Mouse (Mus musculus): ENCODE results near the gene Rasgrp4. TPM values are rescaled to one million over a fixed set of nuclear protein-coding genes. Genes with fewer than 3 reads are reported as not detected.
A peak's percentile ranks its signal among the peaks of the same experiment; 100 is the strongest.

Gene Rasgrp4
- polyA plus RNA-seq (2014; fragmentation: Nextera tagmentation; extraction: Ambion mirVana): 0.58 and 0.85 TPM in 2 replicates

DNA sequence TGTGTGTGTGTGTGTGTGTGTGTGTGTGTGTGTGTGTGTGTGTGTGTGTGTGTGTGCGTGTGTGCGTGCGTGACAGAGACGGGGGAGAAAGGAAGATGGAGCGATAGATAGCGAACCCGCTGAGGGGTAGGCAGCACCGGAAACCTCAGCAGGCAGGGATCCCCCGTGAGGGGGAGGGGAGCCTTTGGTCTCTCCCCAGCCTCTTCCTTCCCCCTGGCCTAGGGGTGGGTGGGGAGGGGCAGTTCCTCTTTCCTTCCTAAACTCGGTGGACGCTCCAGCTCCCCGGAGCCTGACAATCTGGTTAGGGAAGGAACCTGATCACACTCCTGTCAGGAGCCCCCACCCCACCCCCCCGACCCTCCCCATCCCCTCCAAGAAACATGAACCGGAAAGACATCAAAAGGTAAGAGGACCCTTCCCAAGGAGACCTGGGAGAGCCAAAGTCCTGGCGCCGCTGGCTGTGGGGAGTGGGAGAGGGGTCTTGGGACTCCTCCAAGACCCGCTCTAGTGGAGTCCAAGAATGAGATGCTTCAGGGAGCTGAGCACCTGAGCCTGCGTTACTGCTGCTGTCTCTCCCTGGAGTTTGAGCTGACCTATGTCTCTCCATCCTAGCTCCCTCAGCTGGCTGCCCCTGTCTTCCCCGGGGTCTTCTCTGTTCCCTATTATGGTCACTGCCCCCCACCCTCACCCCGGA lies at the start of gene Rasgrp4:
TSS of gene Rasgrp4 (plus strand) at position 159 of the 694 bp plus-strand sequence.
- H3K4me1 ChIP-seq (ENCODE audit: control insufficient read depth, insufficient read depth, low read length): no peaks in the 10 kb centered on the region; the same call in 1 of the 2 replicates
- peak within 1 kb of the TSS; percentile 70 for H3K4me2 ChIP-seq (ENCODE audit: low read depth, low read length)
- peak within 1 kb of the TSS; percentile 28 for H3K9ac ChIP-seq (replicated peaks; ENCODE audit: low read length)
- ATAC-seq (replicated peaks; ENCODE audit: insufficient number of reproducible peaks, low FRiP score, low TSS enrichment, low read depth) (peak; percentile 42; the same call in 1 of the 2 replicates), DNase-seq (ENCODE audit: low spot score) (peak; percentile 66)
- H3K4me3 ChIP-seq (ENCODE audit: low read depth, low read length): peak within 1 kb of the TSS; percentile 26
- no peak within 1 kb of the TSS for H3K27ac ChIP-seq (replicated peaks; ENCODE audit: low read depth, low read length)
- WGBS: 0% methylated on average over 12 of the region's 20 CpGs
- H3K9me3 ChIP-seq (replicated peaks; ENCODE audit: control insufficient read depth, low read length): no peaks in the 10 kb centered on the region
- no peaks in the 10 kb centered on the region for H3K27me3 ChIP-seq (ENCODE audit: control insufficient read depth, insufficient read depth, low read length)
- no peaks in the 10 kb centered on the region for H3K36me3 ChIP-seq (replicated peaks; ENCODE audit: control insufficient read depth, insufficient read depth, low read depth, low read length)

DNA sequence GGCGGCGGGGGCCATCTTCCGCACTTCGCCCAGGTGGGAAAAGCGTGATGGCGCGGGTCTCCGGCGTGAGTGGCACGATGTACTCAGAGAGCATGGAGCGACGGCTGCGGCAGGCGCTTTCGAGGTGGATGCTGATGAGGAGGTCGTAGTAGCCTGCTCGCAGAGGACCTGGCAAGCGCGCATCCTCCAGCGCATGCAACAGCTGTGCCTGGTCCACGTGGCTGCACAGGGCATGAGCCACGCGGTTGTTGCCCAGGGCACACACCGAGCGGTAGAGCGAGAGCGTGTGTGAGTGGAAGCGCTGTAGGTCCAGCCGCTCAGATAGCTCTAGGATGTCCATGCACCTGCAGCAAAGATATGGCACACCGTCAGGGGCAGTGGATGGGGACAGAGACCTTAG lies 48.7 kb upstream of the Rasgrp4 start:
- Histone ChIP-seq H3K9ac (replicated peaks; ENCODE audit: low read length) (no peak overlapping the region), H3K36me3 (replicated peaks; ENCODE audit: control insufficient read depth, insufficient read depth, low read depth, low read length) (no peaks in the 10 kb centered on the region), H3K27ac (replicated peaks; ENCODE audit: low read depth, low read length) (no peak overlapping the region), H3K27me3 (ENCODE audit: control insufficient read depth, insufficient read depth, low read length) (no peaks in the 10 kb centered on the region), H3K4me2 (ENCODE audit: low read depth, low read length) (no peak overlapping the region), H3K9me3 (replicated peaks; ENCODE audit: control insufficient read depth, low read length) (no peaks in the 10 kb centered on the region), H3K4me3 (ENCODE audit: low read depth, low read length) (no peak overlapping the region), H3K4me1 (ENCODE audit: control insufficient read depth, insufficient read depth, low read length) (no peaks in the 10 kb centered on the region)
- 88% methylated on average over 30 of the region's 30 CpGs for WGBS
- ATAC-seq (replicated peaks; ENCODE audit: insufficient number of reproducible peaks, low FRiP score, low TSS enrichment, low read depth) (no peak), DNase-seq (ENCODE audit: low spot score) (no peak)

DNA sequence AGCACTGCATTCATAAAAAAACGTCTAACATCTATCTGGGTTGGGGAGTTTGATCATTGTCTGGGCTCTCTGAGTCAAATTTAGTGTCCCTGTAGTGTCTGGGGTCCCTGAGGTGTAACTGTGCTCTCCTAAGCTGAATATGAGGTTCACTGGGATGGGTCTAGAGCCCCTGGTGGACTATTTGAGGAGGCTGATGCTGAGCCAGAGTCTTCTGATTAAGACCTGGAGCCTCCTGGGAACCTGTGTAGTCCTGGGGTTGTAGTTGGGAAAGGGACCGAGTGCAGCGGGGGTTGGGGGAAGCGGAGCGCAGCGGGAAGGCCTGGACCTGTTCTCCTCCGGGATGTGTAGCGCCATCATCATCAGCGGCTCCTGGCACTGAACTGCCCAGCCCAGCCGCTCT lies 47.7 kb upstream of the Rasgrp4 start:
- Histone ChIP-seq H3K36me3 (replicated peaks; ENCODE audit: control insufficient read depth, insufficient read depth, low read depth, low read length) (no peaks in the 10 kb centered on the region), H3K4me2 (ENCODE audit: low read depth, low read length) (no peak overlapping the region), H3K4me1 (ENCODE audit: control insufficient read depth, insufficient read depth, low read length) (no peaks in the 10 kb centered on the region), H3K27ac (replicated peaks; ENCODE audit: low read depth, low read length) (no peak overlapping the region), H3K9me3 (replicated peaks; ENCODE audit: control insufficient read depth, low read length) (no peaks in the 10 kb centered on the region), H3K9ac (replicated peaks; ENCODE audit: low read length) (no peak overlapping the region), H3K27me3 (ENCODE audit: control insufficient read depth, insufficient read depth, low read length) (no peaks in the 10 kb centered on the region), H3K4me3 (ENCODE audit: low read depth, low read length) (no peak overlapping the region)
- ATAC-seq (replicated peaks; ENCODE audit: insufficient number of reproducible peaks, low FRiP score, low TSS enrichment, low read depth) (no peak), DNase-seq (ENCODE audit: low spot score) (no peak)
- WGBS: 89% methylated on average over 10 of the region's 10 CpGs

DNA sequence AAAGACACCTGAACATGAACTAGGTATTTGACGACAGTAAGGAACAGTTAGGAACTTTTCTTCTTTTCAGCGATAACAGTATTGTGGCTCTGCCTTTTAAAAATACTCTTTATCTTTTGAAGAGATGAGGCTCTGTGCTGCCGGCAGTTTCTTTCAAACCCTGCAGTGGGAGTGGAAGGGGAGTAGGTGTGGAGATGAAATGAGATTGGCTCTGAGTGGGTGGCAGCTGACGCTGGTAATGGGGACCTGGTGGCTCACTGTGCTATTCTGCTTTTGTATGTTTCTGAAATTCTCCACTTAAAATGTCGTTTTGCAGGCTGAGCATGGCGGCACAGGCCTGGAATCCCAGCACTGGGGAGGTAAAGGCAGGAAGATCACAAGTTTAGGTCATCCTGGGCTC lies 45.8 kb upstream of the Rasgrp4 start:
- Histone ChIP-seq H3K9me3 (replicated peaks; ENCODE audit: control insufficient read depth, low read length) (no peaks in the 10 kb centered on the region), H3K27ac (replicated peaks; ENCODE audit: low read depth, low read length) (no peak overlapping the region), H3K4me2 (ENCODE audit: low read depth, low read length) (no peak overlapping the region), H3K4me1 (ENCODE audit: control insufficient read depth, insufficient read depth, low read length) (no peaks in the 10 kb centered on the region), H3K36me3 (replicated peaks; ENCODE audit: control insufficient read depth, insufficient read depth, low read depth, low read length) (no peaks in the 10 kb centered on the region), H3K4me3 (ENCODE audit: low read depth, low read length) (no peak overlapping the region), H3K9ac (replicated peaks; ENCODE audit: low read length) (no peak overlapping the region), H3K27me3 (ENCODE audit: control insufficient read depth, insufficient read depth, low read length) (no peaks in the 10 kb centered on the region)
- DNase-seq (ENCODE audit: low spot score) (no peak), ATAC-seq (replicated peaks; ENCODE audit: insufficient number of reproducible peaks, low FRiP score, low TSS enrichment, low read depth) (no peak)
- WGBS: 86% methylated on average over 6 of the region's 6 CpGs

DNA sequence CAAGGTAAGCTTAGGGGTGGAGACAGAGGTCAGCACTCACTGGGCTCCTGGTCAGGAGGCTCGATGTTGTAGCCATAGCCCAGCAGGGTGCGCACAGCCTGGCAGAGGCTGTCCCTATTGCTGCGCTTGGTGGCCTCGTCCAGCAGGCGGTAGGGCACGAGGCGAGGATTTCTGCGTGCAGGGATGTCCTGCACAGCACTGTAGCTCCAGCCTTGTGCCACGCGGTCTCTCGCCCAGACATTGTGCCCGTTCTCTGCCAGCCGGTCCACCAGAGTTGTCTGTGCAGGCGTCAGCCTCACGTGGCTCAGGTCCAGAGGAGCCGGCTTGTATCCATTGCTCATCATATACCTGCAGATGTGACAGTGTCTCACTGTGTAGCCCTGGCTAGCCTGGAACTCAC lies 37.5 kb upstream of the Rasgrp4 start:
- Histone ChIP-seq H3K9ac (replicated peaks; ENCODE audit: low read length) (no peak overlapping the region), H3K4me2 (ENCODE audit: low read depth, low read length) (no peak overlapping the region), H3K4me1 (ENCODE audit: control insufficient read depth, insufficient read depth, low read length) (no peaks in the 10 kb centered on the region), H3K27me3 (ENCODE audit: control insufficient read depth, insufficient read depth, low read length) (no peaks in the 10 kb centered on the region), H3K4me3 (ENCODE audit: low read depth, low read length) (no peak overlapping the region), H3K36me3 (replicated peaks; ENCODE audit: control insufficient read depth, insufficient read depth, low read depth, low read length) (no peaks in the 10 kb centered on the region), H3K9me3 (replicated peaks; ENCODE audit: control insufficient read depth, low read length) (no peaks in the 10 kb centered on the region), H3K27ac (replicated peaks; ENCODE audit: low read depth, low read length) (no peak overlapping the region)
- no peak for ATAC-seq (replicated peaks; ENCODE audit: insufficient number of reproducible peaks, low FRiP score, low TSS enrichment, low read depth)
- 87% methylated on average over 16 of the region's 16 CpGs for WGBS
- DNase-seq (ENCODE audit: low spot score): no peak

DNA sequence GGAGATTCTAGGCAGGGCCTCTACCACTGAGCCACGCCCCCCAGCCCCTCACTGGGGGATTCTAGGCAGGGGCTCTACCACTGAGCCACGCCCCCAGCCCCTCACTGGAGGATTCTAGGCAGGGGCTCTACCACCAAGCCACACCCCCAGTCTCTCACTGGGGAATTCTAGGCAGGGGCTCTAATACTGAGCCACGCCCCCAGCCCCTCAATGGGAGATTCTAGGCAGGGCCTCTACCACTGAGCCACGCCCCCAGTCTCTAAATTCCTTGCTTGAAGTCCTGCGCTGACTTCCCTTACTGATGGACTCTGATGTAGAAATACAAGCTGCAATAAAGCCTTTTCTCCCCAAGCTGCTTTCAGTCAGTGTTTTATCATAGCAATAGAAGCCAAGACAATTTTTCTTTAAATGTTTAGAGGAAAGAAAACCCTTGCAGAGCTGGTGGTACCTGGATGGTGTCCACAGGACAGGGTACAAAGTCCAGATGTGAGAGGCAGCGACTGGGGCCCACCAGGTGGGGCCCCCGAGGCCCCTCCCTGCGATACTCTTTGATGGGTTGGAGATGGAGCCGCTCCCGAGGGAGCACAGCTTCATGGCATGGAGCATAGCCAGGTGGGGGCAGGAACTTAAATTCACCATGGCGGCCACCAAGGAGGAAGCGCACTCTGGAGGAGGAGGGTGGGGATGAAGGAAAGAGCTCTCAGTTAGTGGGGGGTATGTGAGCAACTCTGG lies 33.2 kb upstream of the Rasgrp4 start:
- no peak for ATAC-seq (replicated peaks; ENCODE audit: insufficient number of reproducible peaks, low FRiP score, low TSS enrichment, low read depth)
- H3K4me2 ChIP-seq (ENCODE audit: low read depth, low read length): no peak overlapping the region
- DNase-seq (ENCODE audit: low spot score): no peak

DNA sequence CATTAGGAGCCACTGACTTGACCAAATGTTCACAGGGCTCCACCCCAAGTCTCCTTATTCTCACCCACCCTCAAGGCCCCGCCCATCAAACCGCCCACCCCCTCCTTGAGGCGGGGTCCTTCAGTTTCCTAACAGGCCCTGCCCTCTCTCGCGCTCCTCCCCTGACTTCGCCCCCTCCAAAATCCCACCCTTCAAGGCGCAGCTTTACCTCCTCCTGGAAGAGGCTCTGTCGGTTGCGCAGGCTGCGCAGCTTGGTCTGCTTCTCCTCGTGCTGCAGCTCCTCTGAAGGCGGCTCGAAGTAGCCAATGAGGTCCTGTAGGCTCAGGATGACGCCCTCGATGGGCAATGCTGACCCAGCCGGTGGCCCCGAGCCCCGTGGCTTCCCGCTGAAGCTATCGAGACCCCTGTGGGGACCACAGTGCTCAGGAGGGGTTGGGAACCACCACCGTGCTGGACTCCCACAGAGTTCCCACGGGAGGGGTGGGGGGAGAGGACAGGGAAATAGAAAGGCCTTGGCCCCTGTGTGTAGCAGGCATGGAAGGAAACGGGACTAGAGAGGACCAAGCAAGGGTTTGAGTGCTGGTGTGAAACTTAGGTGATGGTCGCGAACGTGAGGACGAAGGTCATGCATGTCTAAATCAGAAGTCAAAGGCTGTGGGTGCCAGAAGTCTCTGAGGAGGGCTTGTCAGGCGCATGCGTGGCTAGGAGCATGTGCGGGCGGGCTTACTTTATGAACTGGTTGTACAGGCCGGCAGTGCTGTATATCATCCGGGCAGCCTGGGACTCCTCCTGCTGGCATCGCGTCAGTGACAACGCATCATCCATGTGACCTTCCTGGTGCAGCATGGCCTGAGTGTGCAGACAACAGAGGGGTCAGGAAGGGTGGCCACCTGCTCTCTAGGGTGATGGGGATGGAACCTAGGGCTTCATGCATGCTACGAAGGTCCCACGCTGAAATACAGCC lies 25.4 kb upstream of the Rasgrp4 start:
- no peaks in the 10 kb centered on the region for H3K9me3 ChIP-seq (replicated peaks; ENCODE audit: control insufficient read depth, low read length)
- ATAC-seq (replicated peaks; ENCODE audit: insufficient number of reproducible peaks, low FRiP score, low TSS enrichment, low read depth) (peak; percentile 71), DNase-seq (ENCODE audit: low spot score) (peak; percentile 55)
- no peaks in the 10 kb centered on the region for H3K36me3 ChIP-seq (replicated peaks; ENCODE audit: control insufficient read depth, insufficient read depth, low read depth, low read length)
- H3K4me3 ChIP-seq (ENCODE audit: low read depth, low read length): no peak overlapping the region
- H3K27me3 ChIP-seq (ENCODE audit: control insufficient read depth, insufficient read depth, low read length): no peaks in the 10 kb centered on the region
- H3K4me1 ChIP-seq (ENCODE audit: control insufficient read depth, insufficient read depth, low read length): no peaks in the 10 kb centered on the region
- H3K9ac ChIP-seq (replicated peaks; ENCODE audit: low read length): peak overlapping the region; percentile 39
- no peak overlapping the region for H3K27ac ChIP-seq (replicated peaks; ENCODE audit: low read depth, low read length)
- H3K4me2 ChIP-seq (ENCODE audit: low read depth, low read length): peak overlapping the region; percentile 37
- 29% methylated on average over 38 of the region's 38 CpGs for WGBS

More for the DNA sequence above, 33.2 kb upstream of the Rasgrp4 start:
- H3K9me3 ChIP-seq (replicated peaks; ENCODE audit: control insufficient read depth, low read length): no peaks in the 10 kb centered on the region
- no peak overlapping the region for H3K27ac ChIP-seq (replicated peaks; ENCODE audit: low read depth, low read length)
- H3K36me3 ChIP-seq (replicated peaks; ENCODE audit: control insufficient read depth, insufficient read depth, low read depth, low read length): no peaks in the 10 kb centered on the region
- no peak overlapping the region for H3K4me3 ChIP-seq (ENCODE audit: low read depth, low read length)
- H3K27me3 ChIP-seq (ENCODE audit: control insufficient read depth, insufficient read depth, low read length): no peaks in the 10 kb centered on the region
- no peaks in the 10 kb centered on the region for H3K4me1 ChIP-seq (ENCODE audit: control insufficient read depth, insufficient read depth, low read length)
- WGBS: 89% methylated on average over 12 of the region's 12 CpGs
- H3K9ac ChIP-seq (replicated peaks; ENCODE audit: low read length): no peak overlapping the region

All from embryonic facial prominence, embryonic 11.5 days (tissue).